Mouse (Mus musculus) lung, postnatal 25 days (tissue): Measurements from ENCODE around the gene Ubap2.

Source experiments
- DNase-seq: peaks from one replicate; pipeline ENCODE4 v3.0.0; 2022; ENCODE audit warnings: low spot score

Gene Ubap2

GRCm38 (mm10) chr4:41274980-41275850 is at the start of gene Ubap2:
Ubap2 (minus strand) TSS chr4:41275144.
- peak; percentile 98 for DNase-seq

DNA sequence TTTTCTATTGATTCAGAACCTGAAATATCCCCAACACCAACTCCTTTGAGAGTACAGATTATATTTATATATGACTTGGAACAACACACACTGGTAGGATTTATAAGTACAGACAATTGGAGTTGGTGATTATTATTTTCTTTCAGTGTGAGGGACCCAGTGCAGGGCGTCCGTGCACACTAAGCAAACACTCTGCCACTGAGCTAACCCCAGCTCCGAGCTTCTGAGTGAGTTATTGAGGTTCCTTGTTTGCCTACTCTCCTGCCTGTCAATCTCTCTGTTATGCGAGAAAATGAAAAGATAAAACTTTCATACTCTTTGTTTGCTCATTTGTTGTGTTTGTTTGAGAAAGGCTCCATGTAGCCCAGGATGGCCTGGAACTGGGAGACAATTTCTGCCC is 46.0 kb upstream of the Ubap2 start:
- no peak for DNase-seq

DNA sequence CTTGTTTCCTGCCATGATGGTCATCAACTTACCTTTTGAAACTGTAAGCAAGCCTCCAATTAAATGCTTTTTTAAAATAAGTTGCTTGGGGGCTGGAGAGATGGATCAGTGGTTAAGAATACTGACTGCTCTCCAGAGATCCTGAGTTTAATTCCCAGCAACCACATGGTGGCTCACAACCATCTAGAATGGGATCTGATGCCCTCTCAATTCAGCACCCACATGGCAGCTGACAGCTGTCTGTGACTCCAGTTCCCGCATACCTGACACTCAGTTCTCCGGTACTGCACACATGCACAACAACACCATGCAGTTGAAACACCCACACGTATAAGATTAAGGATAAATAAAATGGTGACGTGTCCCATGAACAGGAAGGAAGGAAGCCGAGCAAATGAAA is 43.3 kb upstream of the Ubap2 start:
- no peak for DNase-seq

DNA sequence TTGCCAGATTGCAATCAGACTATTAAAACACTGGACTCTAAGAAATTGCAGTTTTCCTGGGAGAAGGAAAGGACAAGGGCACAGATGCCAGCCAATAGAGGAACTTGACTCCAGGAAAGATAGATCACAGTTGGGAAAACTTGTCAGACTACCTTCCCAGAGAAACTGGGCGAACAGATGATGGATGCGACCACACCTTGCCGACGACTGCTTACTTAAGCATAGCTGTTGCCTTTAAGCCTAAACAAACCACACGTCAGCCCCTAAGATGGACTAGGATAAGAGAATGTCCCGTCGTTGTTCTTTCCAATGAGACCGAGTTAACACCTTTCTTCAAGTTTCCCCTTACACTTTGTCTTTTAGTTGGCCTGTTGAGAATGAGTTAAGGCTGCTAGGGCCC is 40.2 kb upstream of the Ubap2 start:
- DNase-seq, result no peak

- DNase-seq, result peak; percentile 97
Observed at GRCm38 (mm10) chr4:41314141-41315129, 39.5 kb upstream of the Ubap2 start, which contains the start of gene Dcaf12. Dcaf12 (minus strand) TSS chr4:41314889.

DNA sequence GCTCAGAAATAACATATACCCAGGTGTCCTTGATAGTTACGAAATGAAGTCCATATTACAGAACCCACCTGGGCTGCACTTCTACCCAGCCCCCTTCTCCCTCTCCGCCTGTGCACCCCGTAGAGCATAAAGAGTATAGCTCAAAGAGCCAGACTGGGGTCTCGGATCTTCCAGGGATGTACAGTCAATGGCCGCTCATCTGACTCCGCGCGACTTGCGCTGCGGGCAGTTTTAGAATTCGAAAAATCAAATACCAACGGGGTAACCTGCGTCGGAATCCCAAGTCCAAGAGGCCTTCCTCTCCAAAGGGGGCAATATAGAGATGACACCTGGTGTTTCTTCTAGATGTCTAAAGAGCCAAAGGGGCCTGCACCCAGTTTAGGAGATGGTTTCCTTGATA is 38.8 kb upstream of the Ubap2 start:
- no peak for DNase-seq

DNA sequence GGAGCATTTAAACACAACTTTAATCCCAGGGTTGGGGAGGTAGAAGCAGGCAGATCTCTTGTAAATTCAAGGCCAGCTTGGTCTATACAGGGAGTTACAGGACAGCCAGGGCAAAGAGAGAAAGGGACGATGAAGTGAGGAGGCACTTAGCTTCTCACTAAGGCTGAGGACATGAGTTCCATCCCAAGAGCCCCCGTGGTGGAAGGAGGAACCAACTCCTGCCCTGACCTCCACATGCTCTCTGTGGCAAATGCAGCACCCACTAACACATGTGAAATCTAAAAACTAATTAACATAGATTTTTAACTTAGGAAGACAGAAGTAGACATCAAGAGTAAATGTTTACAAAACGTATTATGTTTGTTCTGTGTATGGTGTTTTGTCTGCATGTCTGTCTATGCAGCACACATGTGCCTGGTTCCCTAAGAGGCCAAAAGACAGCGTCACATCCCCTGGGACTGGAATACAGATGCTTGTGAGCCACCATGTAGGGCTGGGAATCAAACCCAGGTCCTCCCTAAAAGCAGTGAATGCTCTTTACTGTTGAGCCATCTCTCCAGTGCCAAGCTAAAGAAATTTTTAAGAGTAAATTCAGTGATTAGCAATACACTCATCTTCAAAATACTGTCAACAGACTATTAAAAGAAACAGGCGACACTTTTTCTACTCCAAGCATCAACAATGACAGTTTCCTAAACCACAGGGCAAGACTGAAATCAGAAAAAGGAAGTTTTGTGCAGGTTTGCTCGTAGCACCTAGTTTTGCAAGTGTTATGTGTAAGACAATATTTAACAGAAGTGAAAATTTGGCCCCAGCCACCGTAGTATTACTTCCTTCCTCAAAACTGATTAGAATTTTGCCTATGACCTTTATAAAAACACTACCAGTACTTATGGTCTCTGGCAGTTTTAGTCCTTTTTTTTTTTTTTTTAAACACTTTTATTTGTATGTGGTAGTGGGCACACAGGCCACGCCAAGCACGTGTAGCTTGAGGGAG is 35.9 kb upstream of the Ubap2 start:
- peak; percentile 64 for DNase-seq

GRCm38 (mm10) chr4:41307406-41307805 is 32.5 kb upstream of the Ubap2 start:
- DNase-seq, result no peak

DNA sequence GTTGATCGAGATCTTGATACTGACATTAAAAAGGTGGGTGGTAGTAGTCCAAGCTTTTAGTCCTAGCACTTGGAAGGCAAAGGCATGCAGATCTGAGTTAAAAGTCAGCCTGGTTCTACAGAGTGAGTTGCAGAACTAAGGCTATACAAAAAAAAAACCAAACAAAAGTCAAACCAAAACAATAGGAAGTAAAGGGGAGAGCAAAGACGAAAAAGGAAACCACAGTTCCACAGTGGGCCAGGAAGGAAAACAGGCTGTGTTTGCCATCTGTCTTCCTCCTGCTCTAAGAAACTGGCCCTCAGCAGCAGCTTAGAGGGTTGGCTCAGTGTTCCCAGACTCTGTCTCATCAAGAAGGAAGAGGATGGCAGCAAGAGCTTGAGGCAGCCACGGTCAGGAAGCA is 29.4 kb upstream of the Ubap2 start:
- no peak for DNase-seq

- DNase-seq, result no peak
Observed at GRCm38 (mm10) chr4:41303671-41304070, 28.7 kb upstream of the Ubap2 start.

DNA sequence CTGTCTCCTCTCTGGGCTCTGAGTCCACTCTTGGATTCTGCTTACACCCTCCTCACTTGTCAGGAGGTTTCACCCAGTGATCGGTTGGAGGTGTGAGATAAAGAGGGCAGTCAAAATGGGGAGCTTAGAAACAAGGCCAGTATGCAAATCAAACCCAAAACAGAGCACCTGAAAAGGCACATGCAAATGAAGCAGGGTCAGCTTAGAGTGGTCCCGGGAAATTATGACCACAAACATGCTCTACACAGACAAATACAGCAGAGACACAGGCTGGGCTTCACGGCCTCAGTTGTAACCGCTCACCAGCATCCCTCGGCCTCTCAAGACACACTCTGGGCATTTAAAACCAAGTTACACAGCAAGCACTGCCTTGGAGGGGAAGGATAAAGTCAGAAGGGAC is 24.0 kb upstream of the Ubap2 start:
- DNase-seq, result no peak

DNA sequence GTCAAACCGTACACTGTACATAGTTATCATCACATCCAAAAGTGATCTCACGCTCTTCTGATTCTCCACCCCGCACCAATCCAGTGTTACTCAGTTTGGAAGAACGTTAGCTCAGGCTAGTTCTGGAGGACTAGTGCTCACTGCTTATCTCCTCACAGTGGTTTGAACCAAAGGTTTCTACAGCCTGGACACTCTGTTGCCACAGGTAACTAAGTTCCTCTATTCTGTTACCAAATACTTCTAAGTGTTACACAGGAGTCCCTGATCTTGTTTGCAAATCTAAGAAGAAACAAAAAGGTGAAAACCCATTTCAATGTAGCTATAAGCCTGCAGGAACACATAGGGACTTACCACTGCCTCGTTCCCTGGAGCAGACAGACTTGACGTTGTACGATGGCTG is 21.0 kb upstream of the Ubap2 start:
- DNase-seq, result no peak

- DNase-seq, result no peak
Observed at GRCm38 (mm10) chr4:41295507-41295906, 20.6 kb upstream of the Ubap2 start.

DNA sequence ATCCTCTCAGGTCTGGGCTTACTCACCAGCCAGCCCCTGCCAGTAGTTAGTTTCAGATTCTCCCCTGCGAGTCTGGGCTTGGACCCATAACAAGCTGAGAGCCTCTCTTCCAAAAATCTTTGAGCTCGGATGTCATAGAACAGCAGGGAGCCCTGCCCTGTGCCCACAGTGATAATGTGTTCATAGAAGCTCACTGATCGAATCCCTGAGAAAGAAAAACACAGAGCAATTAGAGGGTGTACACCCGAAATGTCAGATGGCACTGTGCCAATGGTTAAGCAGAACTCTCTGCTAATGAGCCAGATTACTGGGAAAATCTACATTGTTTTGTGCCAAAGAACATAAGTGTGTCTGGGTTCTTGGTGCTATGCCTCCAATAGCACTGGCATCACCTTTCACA is 19.0 kb upstream of the Ubap2 start:
- DNase-seq, result no peak

DNA sequence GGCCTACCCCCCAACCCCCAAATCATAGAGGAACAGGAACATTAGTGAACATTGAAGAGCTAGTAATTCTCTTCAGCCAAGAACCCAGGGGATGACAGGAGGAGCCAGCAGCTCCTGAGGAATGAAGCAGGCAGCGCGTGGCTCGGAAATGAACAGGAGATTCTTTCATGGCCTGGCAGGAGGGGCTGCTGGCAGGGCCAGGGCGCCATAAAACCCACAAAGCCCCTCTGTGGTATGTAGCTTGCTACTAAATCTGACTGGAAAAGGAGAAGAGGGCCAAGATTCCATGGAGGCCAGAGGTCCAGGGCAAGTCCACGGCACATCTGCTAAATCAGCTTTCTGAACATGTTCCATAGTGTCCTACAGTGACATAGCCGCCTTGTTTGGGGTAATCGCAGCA is 14.9 kb upstream of the Ubap2 start:
- DNase-seq, result no peak

- DNase-seq, result peak; percentile 56
Observed at GRCm38 (mm10) chr4:41286420-41286819, 11.5 kb upstream of the Ubap2 start.

DNA sequence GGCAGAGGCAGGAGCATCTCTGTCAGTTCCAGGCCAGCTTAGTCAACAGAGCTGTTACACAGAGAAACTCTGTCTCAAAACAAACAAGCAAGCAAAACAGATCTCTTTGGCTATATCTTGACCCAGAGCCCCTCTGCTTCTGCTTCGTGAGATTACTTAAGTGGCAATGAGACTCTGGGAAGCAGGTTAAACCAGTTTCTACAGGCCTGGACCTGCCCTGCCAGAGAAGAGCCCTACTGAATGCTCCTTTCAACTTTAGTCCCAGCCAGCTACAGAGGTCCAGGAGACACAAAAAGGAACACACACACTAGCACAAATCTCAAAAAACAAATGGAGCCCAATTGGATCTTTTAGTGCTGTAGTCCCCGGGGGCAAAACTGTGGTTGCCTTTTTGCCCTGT is 9.1 kb upstream of the Ubap2 start:
- DNase-seq, result peak; percentile 43

DNA sequence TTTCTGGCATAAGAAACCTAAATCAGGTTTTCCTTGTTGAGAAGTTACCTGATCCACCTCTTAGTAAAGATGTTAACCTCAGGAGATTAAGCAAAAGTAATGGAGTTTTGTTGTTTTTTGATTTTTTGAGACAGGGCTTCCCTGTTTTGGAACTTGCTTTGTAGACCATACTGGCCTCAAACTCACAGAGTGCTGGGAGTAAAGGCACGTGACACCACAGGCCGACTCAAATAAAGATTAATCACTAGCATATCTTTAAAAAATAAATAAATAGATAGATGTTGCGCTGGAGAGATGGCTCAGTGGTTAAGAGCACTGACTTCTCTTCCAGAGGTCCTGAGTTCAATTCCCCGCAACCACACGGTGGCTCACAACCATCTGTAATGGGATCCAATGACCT is 983 bp upstream of the Ubap2 start:
- DNase-seq, result no peak

GRCm38 (mm10) chr4:41274377-41274979 is 466 bp downstream of the Ubap2 start:
- DNase-seq, result no peak

- DNase-seq, result no peak
Observed at GRCm38 (mm10) chr4:41268133-41268532, 6.8 kb downstream of the Ubap2 start.

GRCm38 (mm10) chr4:41266350-41266749 is 8.6 kb downstream of the Ubap2 start:
- no peak for DNase-seq
